Mouse (Mus musculus): ENCODE data around the gene Kctd11. TPM values are rescaled to one million over a fixed set of nuclear protein-coding genes. Genes with fewer than 3 reads are reported as not detected.
"Not testable (repeated sequence)": the region's sequence is repeated elsewhere in the genome, so short reads cannot be mapped to it uniquely, and the experiment has no call there.

Kctd11 gene
- 1 to 10 TPM; 2.0 to 2.6 (median 2.4) TPM for total RNA-seq (2022)

GRCm38 (mm10) chr11:69880853-69881603, at the start of gene Kctd11:
TSS of gene Kctd11 (minus strand) at chr11:69881406.
- DNase-seq (ENCODE audit: low spot score): peak; percentile 95

- not testable (repeated sequence) for DNase-seq (ENCODE audit: low spot score)
These were observed 49.0 kb upstream of the Kctd11 start for GRCm38 (mm10) chr11:69930176-69930575.

- DNase-seq (ENCODE audit: low spot score): no peak
These were observed 48.5 kb upstream of the Kctd11 start for GRCm38 (mm10) chr11:69929712-69930111.

GRCm38 (mm10) chr11:69927501-69927900, 46.3 kb upstream of the Kctd11 start:
- DNase-seq (ENCODE audit: low spot score): no peak

- no peak for DNase-seq (ENCODE audit: low spot score)
These were observed 41.6 kb upstream of the Kctd11 start for GRCm38 (mm10) chr11:69922796-69923195.

GRCm38 (mm10) chr11:69922012-69922756, 41.0 kb upstream of the Kctd11 start:
- no peak for DNase-seq (ENCODE audit: low spot score)

GRCm38 (mm10) chr11:69921114-69922011, 40.2 kb upstream of the Kctd11 start, which contains the start of gene Eif5a:
TSS of gene Eif5a (minus strand) at chr11:69921958.
- peak; percentile 100 for DNase-seq (ENCODE audit: low spot score)

- DNase-seq (ENCODE audit: low spot score): no peak
These were observed 39.2 kb upstream of the Kctd11 start for GRCm38 (mm10) chr11:69920266-69921031.

GRCm38 (mm10) chr11:69919661-69920265, 38.6 kb upstream of the Kctd11 start:
- peak; percentile 85 for DNase-seq (ENCODE audit: low spot score)

GRCm38 (mm10) chr11:69919053-69919452, 37.8 kb upstream of the Kctd11 start:
- no peak for DNase-seq (ENCODE audit: low spot score)

GRCm38 (mm10) chr11:69918118-69918517, 36.9 kb upstream of the Kctd11 start:
- DNase-seq (ENCODE audit: low spot score): no peak

GRCm38 (mm10) chr11:69917379-69917948, 36.3 kb upstream of the Kctd11 start:
- DNase-seq (ENCODE audit: low spot score): no peak

GRCm38 (mm10) chr11:69916652-69917378, 35.6 kb upstream of the Kctd11 start:
- not testable (repeated sequence) for DNase-seq (ENCODE audit: low spot score)

- no peak for DNase-seq (ENCODE audit: low spot score)
These were observed 34.7 kb upstream of the Kctd11 start for GRCm38 (mm10) chr11:69915667-69916627.

GRCm38 (mm10) chr11:69914917-69915430, 33.8 kb upstream of the Kctd11 start:
- DNase-seq (ENCODE audit: low spot score): no peak

GRCm38 (mm10) chr11:69914372-69914764, 33.2 kb upstream of the Kctd11 start:
- DNase-seq (ENCODE audit: low spot score): no peak

- DNase-seq (ENCODE audit: low spot score): peak; percentile 94
These were observed 32.6 kb upstream of the Kctd11 start, which contains the start of gene Gps2 for GRCm38 (mm10) chr11:69913554-69914371. TSS of gene Gps2 (plus strand) at chr11:69913888.
